Mouse (Mus musculus) olfactory bulb, adult 2 months (tissue): ENCODE data around the gene Apol9b.
"Not testable (repeated sequence)": the region's sequence is repeated elsewhere in the genome, so short reads cannot be mapped to it uniquely, and the experiment has no call there.

ENCODE experiments used
- CTCF ChIP-seq: fragments of 200-500 bp; IDR thresholded peaks from 2 replicates; pipeline ENCODE4 v1.5.1; 2012; ENCODE audit warnings: low read depth, mild to moderate bottlenecking, low read length, moderate library complexity; ENCODE audit not compliant: insufficient read depth
- POLR2A ChIP-seq: fragments of 200-500 bp; IDR thresholded peaks from 2 replicates; pipeline ENCODE4 v1.6.1; 2012; ENCODE audit warnings: mild to moderate bottlenecking, low read depth, low read length, moderate library complexity; ENCODE audit not compliant: insufficient read depth

- not testable (repeated sequence) for TF ChIP-seq POLR2A, CTCF
Observed at GRCm38 (mm10) chr15:77733903-77734302, 5.1 kb downstream of the Apol9b start.
